Mouse (Mus musculus) adrenal gland, postnatal 36 days (tissue): ENCODE data around the gene Sdf4. TPM values are rescaled to one million over a fixed set of nuclear protein-coding genes. Genes with fewer than 3 reads are reported as not detected.

Source experiments
- DNase-seq, 2 experiments: peaks; one replicate each; pipeline ENCODE4 v3.0.0; 2021; ENCODE audit warnings: mixed read lengths in 1 of 2
- total RNA-seq, 2 experiments: library from RNA; stranded (reverse); gene quantifications; 2 replicates each; pipeline ENCODE4 v1.2.3; 2021

The Sdf4 gene
- total RNA-seq, 2 experiments from 2014 or later, result 266 to 276 TPM

DNA sequence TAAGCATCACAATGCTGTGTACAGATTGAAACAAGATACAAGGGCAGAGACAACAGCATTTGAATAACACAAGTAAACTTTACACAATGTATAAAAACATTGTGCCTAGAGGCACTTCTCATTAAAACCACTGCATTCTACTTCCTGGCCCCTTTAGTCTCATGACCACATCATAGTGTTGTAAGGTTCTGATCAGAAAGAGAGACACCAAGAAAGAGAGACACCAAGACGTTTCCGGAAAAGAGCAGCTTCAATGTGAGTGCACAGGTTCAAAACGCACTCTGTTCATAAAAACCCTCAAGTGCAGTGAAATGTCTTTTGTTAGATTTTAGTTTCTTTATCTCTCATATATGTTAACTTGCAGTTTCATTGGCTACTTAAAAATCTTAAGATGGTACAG is 11.4 kb downstream of the Sdf4 start:
- DNase-seq, result no peak

DNA sequence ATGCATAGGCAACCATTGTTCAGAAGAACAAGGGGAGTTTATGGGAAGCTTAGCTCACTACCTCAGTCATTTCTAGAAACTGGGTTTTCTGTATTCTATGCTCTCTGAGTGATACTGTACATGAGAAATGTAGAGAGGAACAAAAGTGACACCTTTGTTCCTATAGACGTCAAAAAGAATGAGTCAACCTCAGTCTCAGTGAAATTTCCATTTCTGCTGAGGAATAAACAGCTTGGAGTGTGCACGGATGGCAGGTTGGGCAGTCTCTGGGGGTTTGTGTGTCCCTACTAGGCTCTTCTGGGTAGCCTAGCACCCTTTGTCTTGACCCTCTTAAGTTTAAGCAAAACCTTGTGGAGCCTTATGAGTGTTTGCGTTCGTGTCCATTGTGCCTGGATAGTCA is 15.7 kb downstream of the Sdf4 start:
- DNase-seq, result no peak

DNA sequence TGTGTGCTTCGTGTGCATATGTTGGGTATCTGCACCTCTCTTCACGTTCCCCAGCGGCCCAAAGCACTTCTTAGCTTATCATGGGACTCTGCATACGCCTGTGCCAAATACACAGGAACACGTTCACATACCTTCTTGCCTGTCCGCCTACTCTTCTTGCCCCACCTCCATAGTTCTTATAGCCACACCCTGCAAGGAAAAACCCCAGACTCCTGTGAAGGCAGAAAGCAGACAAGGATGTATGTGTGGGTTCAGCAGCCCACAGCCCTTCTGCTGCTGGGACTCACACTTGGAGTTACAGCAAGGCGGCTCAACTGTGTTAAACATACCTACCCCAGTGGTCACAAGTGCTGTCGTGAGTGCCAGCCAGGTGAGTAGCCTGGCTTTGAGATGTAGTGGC is 21.0 kb downstream of the Sdf4 start, which contains the start of gene Tnfrsf4:
Gene Tnfrsf4 (plus strand): TSS at position 207 of the 400 bp plus-strand sequence.
- DNase-seq, result no peak

DNA sequence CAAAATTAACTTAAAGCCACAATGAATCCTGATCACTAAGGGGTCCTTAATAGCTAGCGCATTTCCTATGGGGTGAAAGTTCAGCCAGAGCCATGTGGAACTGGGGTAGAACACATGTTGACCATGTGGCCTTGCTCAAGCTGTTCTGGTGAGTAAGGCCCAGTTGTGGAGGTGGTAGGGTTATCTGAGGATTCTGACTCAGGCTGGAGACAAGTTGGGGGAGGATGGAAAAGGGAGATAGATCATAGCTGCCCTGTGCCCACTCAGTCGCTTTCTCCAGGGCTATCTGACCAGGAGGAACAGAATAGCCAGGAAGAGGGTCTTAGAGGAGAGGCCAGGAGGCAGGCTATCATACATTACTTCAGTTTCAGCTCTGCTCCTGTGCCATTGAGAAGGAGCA is 21.8 kb downstream of the Sdf4 start:
- peak; percentile 46 to 57 for DNase-seq

DNA sequence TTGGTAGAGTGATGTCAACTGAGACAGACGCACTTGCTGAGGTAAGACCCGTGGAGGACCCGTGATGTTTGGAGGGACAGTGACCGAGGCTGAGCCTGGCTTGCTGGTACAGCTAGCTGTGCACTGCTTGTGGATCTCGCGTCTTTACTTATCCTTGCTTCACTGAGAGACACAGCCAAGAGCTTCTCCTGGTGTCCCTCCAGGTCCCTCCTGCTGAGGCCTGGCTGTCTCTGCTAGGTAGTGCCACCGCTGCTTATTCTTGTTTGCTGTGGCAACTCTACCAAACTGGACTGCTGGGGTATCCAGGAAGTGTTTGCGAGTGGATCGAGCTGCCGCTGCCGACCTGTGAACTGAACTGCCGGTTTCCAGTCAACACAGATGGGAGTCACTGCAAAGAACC is 27.1 kb downstream of the Sdf4 start:
- DNase-seq, result no peak

DNA sequence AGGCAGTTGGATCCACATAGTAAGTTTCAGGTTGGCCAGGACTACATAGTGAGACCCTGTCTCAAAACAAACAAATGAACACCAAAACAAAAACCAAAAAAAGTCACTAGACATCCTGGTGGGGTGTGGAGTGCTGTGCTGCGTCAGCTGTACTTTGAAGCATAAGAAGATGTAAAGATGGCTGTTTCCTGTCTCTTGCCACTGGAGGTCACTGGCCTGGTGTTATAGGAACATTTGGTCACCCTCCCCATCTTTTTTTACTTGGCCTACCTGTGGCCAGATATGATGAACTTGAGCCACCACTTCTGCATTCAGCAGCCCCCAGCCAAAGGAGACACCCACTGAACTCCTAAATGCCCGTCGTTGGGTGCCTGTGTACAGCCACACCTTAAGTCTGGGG is 28.7 kb downstream of the Sdf4 start:
- no peak for DNase-seq

DNA sequence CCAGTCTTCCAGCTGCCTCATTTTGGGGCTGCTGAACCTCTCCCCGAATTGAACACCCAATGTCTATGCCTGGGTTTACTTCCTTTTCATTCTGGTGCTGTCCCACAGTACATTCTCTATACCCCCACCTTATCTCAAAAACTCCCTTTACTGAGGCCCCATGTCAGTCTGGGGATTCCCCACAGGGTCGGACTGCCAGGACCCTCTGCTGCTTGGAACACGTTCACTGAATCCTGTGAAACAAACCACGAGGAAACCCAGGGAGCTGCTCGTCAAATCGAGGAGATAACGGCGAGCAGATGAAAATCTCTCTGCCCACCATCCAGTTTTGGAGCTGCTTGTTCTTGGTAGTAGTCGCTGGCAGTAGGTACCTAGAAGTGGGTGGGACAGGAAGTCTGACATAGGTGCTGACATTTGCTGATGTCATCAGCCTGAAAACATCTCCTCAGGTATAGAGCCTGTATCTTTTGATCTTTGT is 29.3 kb downstream of the Sdf4 start:
- DNase-seq, result no peak

DNA sequence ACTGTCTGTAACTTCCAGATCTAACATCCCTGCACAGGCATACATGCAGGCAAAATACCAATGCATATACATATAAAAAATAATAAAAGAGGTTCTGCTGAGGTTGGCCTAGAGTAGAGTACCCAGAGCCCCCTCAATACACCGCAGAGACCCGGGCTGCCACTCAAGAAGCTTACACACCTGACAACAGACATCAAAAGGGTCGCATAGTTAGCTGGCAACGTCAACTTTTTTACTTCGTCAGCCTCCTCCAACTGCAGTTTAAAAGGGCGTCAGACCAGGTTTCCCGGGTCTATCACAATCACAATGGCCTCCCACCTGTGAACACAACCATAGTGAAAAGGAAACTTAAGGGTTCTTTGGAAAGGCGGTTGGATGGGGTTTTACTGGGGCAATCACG is 30.8 kb downstream of the Sdf4 start:
- no peak for DNase-seq

DNA sequence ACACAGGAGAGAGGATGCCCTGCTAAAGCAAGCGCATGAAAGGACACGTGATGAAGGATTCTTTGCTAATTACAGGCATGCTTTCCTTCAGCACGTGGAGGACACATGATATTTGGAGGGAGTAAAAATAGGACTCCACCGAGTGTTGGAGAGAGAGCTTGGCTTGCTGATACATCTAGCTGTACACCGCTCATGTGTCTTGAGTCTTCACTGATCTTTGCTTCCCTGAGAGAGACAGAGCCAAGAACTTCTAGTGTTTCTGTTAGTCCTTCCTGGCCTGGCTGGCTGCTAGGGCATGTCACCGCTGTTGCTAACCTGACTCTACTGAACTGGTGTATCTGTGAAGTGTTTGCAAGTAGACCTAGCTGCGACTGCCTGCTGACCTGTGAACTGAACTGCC is 31.5 kb downstream of the Sdf4 start:
- DNase-seq, result no peak

DNA sequence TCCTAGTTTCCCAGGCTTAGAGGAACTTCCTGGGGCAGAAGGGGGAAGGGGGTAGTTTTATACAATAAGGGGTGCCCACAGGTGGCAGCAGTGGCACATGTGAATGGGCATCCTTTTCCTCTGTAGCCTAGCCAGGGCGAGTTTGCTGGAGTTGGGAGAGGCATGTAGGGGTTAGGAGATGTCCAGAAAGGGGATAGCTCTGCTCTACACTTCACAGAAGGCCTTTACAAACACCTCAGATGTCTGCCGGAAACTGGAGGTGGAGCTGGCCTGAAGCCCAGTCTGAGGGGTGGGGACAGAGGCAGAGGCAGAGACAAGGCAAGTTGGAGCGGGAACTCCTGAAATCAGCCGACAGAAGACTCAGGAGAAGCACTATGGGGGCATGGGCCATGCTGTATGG is 33.3 kb downstream of the Sdf4 start, which contains the start of gene Tnfrsf18:
Gene Tnfrsf18 (plus strand): TSS at position 152 of the 400 bp plus-strand sequence.
- DNase-seq, result peak in 1 of 2 experiments; percentile 43

DNA sequence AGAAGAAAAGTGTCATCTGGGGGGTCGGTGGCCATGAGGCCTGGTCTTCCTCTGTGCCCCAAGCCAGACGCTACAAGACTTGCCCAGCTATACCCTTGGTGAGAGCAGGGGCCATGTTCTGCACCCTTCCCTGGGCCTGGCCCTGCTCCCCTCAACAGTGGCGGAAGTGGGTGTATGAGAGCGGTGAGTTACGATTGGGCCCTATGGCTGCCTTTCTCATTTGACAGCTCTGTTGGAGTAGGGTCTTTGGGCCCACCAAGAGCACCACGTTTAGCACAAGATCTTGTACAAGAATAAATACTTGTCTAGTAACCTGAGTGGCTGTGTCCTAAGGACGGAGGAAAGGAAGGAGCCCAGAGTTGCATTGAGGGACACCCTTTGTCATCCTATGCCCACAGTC is 35.9 kb downstream of the Sdf4 start:
- no peak for DNase-seq

DNA sequence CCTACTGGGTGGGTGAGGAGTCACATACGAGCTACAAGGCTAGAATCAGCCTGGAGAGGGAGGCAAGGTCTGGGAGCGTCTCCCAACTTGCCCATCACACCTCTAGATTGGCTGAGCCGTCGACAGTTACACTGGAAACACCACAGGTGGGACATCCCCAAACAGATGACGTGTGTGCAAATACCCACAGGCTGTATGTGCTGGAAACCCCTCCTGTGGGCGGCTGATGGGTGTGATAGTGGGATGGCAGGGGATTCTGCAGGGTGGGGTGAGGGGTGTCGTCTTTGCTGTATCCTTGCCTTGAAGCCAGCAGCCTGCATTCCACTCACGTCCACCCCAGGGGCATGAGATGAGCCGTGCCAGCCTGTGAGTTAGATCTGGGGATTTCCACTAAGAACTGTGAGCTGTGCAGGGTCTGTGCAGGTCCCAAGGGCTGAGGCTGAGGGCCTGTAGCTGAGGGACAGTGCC is 38.0 kb downstream of the Sdf4 start:
- DNase-seq, result no peak

DNA sequence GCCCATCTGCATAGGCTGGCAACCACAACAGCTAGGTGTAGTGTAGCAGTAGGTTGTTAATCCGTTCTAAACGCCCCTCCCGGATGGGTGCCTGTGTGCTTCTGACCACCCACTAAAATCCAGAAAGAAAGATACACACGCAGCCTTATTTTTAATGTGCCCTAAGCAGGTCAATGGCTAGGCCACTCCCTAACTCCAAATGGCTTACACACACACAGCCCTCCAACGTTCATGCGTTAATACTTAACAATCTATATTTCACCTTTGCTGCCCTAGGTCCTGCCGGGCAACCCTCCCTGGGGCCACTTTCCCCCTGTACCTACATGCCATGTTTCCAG is 38.6 kb downstream of the Sdf4 start:
- no peak for DNase-seq

DNA sequence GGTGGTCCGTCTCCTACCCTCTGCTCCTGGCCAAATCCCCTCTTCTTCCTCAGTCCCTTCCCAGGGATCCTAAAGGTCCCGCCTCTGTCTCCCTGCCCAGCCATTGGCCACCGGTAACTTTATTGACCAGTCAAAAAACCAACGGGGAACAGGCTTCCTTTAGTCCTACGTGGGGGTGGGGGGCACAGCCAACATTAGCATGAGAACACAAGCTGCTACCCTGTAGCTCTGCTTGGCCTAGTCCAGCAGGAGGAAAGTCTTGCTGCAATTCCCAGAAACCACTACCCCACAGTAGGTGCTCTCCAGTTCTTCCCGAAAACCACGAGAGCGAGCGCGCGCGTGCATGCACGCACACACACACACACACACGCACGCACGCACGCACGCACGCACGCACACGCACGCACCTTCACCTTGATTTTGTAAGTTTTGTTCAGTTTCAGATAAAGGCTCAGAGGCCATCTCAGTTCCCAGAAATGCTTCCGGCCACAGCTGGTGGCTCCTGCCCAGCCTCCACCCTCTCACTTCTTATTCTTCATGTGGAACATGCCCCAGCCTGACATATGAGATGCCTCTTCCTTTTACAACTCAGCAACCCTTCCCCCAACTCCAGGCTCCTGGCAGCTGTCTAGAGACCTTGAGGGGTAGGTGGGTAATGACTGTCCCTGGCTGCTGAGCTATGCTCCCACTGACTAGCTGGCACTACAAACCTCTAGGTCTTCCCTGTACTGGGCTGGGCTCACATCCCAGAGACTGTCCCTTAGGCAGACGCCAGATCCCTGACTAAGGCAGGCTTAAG is 39.1 kb downstream of the Sdf4 start:
- peak; percentile 86 to 89 for DNase-seq

DNA sequence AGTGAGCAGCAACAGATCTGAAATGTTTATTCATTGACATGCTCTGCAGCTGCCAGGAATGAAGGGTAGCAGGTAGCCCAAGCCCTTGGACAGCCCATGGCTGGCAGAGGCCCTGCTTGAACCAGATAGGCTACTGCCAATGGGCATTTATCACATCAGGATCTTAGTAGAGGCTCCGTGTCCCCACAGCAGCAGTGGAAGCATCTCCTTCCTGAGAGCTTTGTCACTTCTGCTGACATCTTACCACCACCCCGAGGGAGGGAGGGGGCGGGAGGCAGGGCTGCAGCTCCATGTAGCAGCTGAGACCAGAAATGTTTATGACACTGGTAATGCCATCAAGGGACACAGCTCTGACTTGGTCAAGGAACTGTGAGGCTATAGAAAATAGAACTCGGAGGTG is 40.2 kb downstream of the Sdf4 start:
- DNase-seq, result no peak

DNA sequence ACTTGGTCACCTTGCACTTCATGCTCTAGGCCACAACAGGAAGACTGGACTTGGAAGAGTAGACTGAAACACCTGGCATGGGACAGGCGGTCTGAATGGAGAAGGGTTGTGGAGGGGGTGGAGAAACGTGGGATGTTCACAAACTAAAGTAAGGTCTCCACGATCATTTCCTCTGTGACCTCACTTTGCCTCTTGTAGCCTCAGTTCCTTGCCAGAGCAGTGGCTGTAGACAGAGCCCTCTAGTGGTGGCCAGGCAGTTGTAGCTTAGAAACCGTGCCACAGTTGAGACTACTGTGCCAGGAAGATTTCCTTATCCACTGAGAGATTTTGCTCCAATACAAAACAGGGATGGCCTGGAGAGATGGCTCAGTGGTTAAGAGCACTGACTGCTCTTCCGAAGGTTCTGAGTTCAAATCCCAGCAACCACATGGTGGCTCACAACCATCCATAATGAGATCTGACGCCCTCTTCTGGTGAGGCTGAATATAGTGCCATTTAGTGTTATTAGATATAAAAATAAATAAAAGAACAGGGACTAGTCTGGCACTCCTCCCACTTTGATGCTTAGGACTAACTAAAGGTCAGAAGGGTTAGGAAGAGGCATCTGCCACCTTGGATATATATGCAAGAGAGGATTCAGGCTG is 40.9 kb downstream of the Sdf4 start:
- peak; percentile 44 to 77 for DNase-seq

DNA sequence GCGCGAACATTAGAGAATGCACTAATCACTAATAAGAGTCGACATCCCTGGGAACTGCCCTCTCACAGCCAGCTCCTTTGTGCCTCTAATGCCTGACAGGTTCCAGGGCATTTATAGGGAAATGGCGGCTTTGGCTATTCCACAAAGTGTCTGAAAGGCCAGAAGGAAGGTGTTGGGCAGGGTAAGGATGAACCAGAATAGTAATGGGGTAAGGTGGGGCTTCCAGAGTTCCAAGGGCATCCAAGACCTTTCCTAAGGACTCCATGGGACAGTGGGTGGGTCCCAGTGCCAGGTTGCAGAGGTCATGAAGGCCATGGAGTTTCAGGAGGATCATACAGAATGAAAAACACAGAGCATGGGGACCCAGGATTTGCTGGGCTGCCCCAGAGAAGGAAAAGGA is 41.6 kb downstream of the Sdf4 start:
- no peak for DNase-seq

DNA sequence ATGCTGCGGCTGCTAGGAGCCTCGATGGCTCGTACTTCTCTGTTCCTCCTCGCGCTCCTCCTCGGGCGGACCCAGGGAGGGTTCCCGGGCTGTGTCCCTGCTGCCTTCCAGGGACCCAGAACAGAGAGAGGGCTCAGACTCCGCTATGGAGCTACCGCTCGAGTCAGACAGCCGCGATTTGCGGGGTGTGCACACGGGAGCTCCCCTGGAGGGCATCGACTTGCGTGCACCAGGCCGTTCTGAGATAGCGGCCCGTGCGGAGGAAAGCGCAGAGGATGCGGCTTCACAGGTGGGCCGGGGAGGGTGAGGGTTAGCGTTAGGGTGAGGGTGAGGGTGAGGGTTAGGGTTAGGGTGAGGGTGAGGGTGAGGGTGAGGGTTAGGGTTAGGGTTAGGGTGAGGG is 42.2 kb downstream of the Sdf4 start:
- no peak for DNase-seq

DNA sequence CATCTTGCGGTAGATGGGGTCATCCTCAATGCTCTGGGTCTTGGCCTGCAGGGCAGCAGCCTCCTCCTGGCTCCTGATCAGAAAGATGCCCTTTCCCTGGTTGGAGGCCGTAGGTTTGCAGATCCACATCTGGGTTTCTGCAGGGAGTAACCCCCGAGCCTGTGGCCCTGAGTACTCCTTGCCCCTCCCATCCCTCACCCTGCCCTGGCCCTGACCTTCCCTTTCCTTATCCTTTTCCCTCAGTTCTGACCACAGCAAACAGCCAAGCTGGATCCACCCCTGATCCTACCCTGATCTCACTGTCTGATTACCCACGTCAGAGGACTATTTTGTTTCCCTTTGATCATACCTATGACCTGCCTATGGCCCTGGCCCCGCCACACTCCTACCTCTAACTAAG is 52.1 kb downstream of the Sdf4 start:
- DNase-seq, result no peak

DNA sequence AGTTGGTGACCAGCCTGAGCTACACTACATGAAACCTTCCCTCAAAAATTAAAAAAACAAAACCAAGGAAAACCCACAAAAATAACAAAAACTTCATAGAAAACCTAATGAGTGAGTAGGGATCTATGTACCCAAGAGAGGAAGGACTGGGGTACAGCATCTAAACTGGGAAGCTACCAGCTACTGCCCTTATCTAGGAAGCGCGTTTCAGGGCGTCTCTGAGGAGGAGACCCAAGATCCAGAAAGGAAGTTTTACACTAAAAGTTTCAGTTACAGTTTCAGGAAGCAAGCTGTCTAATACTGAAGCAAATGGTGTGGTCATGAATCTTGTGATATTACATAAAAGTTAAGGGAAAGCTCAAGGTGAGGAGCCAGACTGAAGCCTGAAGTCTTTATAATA is 57.1 kb downstream of the Sdf4 start:
- DNase-seq, result no peak

DNA sequence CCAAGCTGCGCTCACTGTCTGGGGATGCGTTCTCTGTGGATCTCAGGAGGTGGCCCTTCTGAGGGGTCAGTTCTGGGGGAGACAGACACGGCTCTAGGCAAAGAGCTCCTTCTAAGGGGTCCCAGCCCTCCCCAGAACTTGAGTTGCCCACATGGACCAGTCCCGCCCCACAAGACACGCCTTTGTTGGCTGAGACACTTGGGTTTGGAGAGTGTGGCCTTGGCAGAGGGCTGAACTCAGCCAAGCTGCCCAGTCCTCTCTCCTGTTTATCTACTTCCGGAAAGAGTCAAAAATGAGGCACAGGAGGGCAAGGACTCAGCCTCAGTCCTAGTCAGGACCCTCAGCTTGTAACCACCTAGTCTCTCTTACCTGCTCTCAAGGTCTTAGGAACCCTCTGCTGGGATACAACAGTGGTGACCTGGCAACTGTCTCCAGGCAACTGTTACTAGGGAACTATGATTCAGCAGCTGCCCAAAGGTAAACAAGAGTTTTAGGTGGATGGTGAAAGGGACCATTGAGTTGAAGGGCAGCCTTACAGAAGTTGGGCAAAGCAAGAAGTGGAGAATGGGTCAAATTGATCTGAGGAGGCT is 57.8 kb downstream of the Sdf4 start:
- peak; percentile 79 to 80 for DNase-seq

DNA sequence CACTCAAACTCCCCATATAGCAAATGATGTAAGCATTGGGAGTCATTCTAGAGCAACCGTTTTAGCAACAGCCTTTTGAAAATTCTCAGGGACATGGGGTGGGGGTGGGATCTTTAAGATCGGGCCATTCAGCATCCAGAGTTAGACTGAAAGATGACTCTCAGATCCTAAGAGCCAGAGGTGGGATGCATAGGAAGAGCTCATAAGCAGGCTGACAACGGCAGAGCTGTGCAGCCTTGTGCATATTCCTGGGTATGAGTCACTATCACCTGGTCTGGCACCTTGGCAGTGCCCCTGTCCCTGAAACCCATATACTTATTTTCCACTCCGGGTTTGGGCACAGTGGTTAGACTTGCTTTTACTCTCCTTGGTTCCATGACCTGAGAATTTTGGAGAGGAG is 60.4 kb downstream of the Sdf4 start:
- DNase-seq, result no peak

DNA sequence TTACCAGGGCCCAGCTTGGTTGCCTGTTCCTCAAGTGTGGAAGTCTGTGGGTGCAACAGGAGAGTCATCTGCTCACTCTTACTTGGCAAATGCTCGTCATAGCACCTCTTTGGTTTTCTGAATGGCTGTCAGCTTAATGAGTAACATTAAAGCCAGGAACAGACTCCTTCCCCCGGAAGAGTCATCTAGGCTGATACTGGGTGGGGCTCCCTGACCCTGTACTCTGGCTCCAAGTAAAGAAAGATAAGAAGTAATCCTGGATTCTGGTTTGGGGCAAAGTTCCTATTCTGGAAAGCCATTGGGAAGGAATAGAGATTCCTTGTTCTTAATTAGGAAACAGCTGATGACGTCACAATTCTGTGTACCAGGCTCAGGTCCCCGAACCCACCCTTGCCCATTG is 61.5 kb downstream of the Sdf4 start:
- DNase-seq, result no peak
